Mouse (Mus musculus): ENCODE results near the gene Slc9a9.

The Slc9a9 gene

GRCm38 (mm10) chr9:94682260-94682659 lies 12.6 kb downstream of the Slc9a9 start:
- in situ Hi-C loops (cut with MboI), result no loop called here

DNA sequence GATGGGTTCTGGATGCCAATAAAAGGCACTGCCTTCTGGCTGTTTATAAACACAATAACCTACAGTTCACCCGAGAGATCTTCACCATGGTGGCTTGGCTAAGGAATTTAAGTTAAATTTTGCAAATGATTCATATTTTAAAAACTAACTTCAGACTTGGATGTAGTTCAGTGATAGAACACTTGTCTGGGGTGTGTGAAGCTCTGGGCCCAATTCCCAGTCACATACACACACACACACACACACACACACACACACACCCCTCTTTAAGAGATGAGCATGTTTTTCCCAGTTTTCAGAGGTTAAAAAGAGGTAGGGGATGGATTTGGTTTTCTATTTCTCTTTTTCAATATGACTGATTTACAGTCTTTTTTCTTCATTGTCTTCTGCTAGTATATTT lies 15.9 kb downstream of the Slc9a9 start:
- in situ Hi-C loops (cut with MboI), result no loop called here

DNA sequence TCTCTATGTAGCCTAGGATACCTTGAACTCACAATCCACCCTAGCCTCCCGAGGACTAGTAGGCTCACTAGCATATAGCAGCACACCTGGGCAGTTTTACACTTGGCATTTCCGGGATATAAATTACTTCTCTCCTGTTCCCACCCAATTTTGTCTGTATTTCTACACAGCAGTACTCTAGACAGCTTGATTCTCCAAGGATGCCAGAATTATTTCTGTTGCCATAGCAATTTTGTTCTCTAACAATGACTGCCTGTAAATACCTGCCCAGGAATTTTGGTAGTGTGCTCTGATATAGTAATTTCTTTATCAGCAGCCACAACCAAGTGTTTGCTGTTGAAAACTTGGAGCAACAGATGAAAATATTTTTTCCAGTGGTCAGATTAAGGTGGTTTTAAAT lies 16.7 kb downstream of the Slc9a9 start:
- in situ Hi-C loops (cut with MboI), result no loop called here

- in situ Hi-C loops (cut with MboI), result no loop called here
These were observed 17.6 kb downstream of the Slc9a9 start for GRCm38 (mm10) chr9:94687203-94687859.

DNA sequence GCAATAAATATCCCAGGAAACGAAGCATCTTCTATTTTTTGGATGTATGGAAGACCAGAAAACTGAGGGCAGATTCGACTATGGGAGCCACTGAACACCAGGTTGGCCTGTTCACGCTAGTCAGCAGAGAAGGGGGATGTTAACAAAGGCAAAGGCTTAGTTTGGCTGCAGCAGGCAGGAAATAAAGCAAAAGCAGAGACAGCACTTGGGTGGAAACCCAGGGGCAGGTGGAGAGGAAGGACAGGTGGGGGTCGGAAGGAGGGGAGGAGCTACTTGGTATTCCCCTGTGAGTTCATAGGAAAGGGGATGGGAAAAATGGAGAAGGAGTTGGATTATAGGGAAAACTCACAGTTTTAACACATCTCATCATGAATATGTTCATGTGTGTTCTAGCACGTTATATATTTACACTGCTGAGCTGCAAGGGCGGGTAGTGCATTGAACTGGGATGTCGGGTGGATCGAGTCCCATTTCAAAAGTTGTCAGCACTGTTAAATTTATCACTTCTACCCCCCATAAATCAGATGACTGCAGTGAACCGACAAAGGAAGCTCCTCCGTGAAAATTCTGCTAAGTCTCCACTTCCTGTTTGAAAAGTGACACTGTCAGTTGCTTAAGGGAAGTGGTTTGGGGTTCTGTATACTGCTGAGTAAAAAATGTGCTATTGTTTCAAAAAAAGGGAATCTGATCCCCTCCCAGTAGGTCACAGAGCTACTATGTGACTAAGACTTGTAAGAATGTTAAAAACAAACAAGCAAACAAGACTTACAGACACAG lies 21.8 kb downstream of the Slc9a9 start:
- in situ Hi-C loops (cut with MboI), result no loop called here

GRCm38 (mm10) chr9:94692122-94692521 lies 22.4 kb downstream of the Slc9a9 start:
- in situ Hi-C loops (cut with MboI), result no loop called here

DNA sequence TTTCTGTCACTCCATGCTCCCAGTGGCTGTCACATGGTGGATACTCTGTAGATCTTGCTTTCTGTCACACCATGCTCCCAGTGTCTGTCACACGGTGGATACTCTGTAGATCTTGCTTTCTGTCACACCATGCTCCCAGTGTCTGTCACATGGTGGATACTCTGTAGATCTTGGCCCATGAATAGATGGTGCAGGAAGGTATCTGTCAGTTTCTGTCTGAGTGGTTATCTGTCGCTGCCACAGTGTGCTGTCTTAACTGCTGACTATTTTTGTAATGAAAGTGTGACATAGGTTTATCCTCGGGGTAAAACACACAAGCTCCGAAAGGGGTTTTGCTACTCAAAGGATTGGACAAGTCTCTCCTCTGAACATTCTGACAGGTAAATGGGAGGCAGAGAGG lies 24.5 kb downstream of the Slc9a9 start:
- in situ Hi-C loops (cut with MboI), result no loop called here

DNA sequence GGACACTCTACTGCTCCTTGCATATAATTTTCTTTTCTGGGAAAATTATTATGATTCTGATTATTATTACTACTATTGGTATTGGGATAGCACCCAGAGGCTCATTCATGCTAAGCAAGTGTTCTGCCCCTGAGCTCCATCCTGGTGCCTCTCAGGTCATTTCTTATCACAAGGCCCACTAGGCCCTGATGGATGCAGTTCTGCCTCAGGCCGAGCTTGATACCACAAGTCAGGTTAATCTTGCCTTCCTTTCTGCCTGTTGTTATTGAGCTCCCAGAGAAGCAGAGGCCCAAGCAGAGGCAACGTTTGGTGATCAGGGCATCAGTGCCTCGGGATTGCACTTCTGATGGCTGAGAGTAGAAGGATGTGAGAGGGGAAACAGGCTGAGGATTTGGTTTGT lies 25.3 kb downstream of the Slc9a9 start:
- in situ Hi-C loops (cut with MboI), result no loop called here

DNA sequence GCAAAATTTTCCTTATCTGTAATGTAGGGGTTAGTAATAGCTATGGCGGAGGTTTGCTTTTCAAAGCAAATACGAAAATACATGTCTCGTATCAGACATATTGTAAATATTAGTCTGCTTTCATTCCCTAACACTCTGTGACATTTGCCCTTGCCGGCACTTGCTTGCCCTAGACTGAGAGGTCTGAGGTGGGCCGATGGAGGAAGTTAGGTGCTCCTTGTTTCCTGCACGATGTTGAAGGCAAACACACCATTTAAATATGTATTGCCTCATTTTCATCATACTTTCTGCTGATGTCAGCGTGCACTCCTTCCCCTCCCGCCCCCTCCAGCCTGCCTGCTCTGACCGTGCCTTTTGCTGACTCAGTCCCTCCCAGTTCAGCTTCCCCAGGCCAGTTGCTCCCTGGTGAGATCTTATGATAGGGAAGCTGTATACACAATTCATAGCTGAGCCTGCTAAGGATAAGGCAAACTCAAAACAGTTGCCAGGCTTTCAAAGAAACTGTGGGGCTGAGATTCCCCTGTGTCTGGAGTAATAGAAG lies 26.9 kb downstream of the Slc9a9 start:
- in situ Hi-C loops (cut with MboI), result no loop called here

- in situ Hi-C loops (cut with MboI), result no loop called here
These were observed 28.5 kb downstream of the Slc9a9 start for GRCm38 (mm10) chr9:94698175-94698574.

GRCm38 (mm10) chr9:94700549-94700948 lies 30.8 kb downstream of the Slc9a9 start:
- in situ Hi-C loops (cut with MboI), result no loop called here

DNA sequence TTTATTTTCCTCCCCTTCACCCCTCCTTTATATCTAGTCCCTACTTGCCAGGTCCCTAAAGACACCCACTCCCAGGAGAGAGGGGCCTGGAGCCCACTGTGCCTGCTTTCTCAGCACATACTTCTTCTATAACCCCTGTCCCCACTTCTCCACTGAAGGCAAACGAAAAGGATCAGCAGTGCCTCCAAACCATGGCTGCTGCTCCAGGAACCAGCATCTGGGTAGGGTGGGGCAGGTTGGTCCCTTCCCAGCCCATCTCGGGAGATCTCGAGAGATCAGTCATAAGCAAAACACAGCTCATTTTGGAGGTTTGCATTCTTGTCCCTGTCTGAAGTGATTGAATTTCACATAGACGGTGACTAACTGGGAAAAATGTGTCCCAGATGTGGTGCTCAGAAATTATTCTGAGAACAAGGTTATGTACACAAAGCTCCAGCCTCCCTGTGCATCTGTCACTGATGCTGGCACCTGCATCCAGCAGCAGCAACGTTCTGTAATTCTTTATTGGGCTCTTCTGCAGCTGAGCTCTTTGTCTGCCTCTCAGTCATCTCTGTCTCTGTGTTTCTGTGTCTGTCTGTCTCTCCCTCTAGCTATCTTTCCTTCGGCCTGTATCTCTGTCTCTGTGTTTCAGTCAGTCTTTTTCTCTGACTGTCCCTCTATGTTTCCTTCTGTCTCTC lies 31.6 kb downstream of the Slc9a9 start:
- in situ Hi-C loops (cut with MboI), result no loop called here

- in situ Hi-C loops (cut with MboI), result no loop called here
These were observed 32.4 kb downstream of the Slc9a9 start for GRCm38 (mm10) chr9:94701965-94702634.

- in situ Hi-C loops (cut with MboI), result no loop called here
These were observed 35.5 kb downstream of the Slc9a9 start for GRCm38 (mm10) chr9:94704986-94705757.

DNA sequence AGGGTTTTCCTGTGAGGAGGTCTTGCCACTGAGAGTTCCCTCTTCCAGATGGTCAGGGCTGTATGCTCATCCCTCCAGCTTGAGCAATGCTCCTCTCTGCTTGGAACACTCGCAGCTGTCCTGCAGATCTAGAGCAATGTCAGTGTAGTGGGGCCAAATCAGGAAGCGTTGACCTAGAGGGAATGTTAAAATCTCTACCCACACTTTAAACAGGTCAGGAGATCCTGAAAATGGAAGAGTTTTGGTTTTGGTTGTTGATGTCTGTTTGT lies 36.0 kb downstream of the Slc9a9 start:
- in situ Hi-C loops (cut with MboI), result no loop called here

- in situ Hi-C loops (cut with MboI), result no loop called here
These were observed 42.4 kb downstream of the Slc9a9 start for GRCm38 (mm10) chr9:94712084-94712483.

GRCm38 (mm10) chr9:94716695-94717094 lies 47.0 kb downstream of the Slc9a9 start:
- in situ Hi-C loops (cut with MboI), result no loop called here

DNA sequence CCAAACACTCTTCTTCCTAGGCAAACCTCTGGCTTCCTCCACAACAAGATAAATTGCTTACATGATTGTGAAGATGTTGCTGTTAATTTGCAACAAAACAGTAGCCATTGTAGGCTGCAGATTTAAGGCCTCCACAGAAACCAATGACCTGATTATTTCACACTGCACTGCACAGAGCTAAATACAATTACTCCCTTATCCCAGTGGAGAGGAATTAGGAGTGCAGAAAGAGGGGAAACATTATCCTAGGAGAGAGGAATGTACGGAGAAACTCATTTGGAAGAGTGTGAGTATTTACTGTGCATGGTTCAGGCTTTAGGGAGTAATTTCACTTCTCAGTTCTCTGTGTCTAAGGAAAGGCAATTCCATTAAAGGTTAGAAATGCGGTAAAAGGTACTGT lies 53.9 kb downstream of the Slc9a9 start:
- in situ Hi-C loops (cut with MboI), result no loop called here

DNA sequence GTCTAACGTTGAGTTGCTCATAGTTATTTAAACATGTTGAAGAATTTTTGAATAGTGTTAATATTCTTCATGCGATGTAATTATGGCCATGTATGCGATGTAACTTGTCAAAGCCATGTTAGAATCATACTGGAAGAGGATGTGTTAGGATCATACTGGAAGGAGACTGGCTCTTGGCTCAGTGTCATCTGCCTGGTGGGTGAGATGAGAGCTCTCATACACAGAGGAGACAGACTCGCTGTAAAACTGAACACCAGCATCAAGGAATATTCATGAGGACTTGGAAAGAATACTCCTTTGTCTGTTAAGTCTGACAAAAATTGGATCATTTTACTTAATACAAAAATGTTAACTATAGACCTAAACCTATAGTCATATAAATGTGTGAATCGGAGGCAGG lies 55.4 kb downstream of the Slc9a9 start:
- in situ Hi-C loops (cut with MboI), result no loop called here

DNA sequence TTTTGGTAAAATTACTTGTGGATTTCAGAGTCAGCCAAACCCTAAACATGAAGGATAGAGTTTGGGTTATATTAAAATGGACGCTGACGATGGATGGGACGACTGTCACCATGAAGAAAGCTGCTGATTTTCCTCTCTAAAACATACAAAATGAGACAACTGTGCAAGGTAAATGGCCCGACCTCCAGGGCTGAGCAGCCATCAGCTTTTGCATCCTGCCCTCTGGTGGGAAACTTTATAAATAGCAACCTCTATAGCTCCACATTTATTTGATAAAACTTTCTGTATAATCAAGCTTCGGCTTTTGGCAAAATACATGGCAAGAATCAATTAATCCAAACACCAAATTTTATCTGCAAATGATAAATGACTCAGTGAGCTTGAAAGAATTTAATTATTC lies 57.7 kb downstream of the Slc9a9 start:
- in situ Hi-C loops (cut with MboI), result no loop called here

DNA sequence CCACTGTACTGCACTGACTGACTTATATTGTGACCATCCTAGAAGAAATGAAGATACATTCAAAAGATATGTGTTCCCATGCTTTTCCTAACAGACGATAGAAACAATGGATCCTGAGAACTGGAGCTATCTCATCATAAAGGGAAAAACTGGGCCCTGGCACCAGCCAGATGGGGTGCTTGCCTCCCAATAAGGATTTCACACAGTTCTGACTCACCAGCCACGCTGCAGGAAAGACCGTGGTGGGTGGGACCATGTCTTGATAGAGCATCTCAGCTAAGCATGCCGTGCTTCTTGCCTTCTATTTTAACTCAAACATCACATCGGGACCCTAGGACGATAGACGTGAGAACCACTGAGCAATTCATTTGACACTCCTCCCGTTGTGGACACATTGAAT lies 60.7 kb downstream of the Slc9a9 start:
- in situ Hi-C loops (cut with MboI), result no loop called here

- in situ Hi-C loops (cut with MboI), result no loop called here
These were observed 62.4 kb downstream of the Slc9a9 start for GRCm38 (mm10) chr9:94732136-94732535.

Data from mature B cell (primary cell).